Mouse (Mus musculus): ENCODE results near the gene H2afj.

Gene H2afj

DNA sequence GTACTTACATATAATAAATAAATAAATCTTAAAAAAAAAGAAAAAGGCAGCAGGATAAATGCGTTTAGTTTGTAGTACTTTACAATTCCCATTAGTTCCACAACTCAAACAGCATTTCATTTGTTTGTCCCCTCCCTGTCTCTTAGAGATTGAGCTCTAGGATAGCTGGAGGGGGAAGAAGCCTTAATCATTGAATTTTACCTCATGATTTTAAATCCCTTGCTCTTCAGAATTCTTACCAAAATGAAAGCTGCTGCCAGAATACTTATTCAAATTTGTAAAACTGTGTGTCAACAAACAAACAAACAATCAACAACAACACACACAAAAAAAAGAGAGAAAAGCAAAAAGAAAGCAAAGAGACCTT is 2.7 kb upstream of the H2afj start:
- no peak for DNase-seq (ENCODE audit: low spot score in 2 of 2)

DNA sequence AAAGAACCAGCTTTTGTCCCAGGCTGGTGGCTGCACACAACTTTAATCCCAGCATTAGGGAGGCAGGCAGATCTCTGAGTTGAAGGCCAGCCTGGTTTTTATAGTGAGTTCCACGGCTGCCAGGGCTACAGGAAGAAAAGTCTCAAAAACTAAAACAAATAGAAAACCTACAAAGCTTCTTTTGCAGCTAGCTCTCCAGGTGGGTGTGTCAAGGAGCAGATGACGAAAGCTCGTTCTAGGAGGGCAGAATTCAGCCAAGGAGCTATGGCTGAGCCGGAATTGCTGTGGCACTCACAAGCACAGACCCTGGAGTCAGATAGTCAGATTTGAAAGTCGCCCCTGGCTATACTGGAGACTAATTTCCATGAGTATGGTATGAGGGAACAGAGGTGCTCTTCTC is 1.2 kb upstream of the H2afj start:
- no peak for DNase-seq (ENCODE audit: low spot score in 2 of 2)

DNA sequence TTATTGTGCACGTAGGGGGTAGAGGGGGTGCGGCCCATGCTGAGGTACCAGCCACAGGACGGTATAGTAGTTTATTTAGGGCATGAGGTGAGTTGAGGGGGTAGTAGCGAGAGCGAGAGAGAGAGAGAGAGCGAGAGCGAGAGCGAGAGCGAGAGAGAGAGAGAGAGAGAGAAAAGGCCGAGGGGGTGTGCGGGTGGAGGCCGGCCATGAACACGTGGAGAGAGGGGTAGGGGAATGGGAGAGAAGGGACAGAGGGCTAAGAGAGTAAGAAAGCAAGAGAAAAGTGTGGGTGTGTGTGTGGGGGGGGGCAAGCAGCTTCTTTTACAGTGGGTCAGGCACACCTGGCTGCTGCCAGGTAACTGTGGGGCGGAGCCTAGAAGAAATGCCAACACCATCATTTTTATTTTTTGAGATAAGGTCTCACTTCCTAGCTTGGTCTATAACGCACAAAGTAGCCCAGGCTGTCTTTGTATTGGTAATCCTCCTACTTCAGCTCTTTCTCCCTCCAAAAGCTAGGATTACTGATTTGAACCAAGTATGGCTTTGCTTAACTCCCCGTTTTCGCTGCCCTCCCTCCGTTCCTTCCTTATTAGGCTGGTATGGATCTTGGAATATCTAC is 540 bp upstream of the H2afj start:
- DNase-seq (ENCODE audit: low spot score in 2 of 2), result no peak

DNA sequence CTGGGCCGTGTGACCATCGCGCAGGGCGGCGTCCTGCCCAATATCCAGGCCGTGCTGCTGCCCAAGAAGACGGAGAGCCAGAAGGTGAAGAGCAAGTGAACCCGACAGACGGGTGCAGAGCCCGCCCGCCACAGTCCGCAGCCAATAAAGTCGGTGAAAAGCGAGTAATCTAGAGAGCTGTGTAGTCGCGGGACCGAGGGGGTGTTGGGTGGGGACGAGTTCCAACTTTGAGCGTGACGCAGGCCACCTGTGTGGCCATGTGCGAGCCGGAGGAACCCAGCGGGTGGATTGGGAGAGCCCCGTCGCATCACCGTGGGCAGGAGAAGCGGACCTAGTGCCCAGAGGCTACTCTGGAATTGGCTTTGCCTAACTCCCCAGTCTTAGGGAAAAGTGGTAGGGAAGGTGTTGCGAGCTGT is 595 bp downstream of the H2afj start:
- DNase-seq (ENCODE audit: low spot score in 2 of 2), result peak; percentile 22 to 38

DNA sequence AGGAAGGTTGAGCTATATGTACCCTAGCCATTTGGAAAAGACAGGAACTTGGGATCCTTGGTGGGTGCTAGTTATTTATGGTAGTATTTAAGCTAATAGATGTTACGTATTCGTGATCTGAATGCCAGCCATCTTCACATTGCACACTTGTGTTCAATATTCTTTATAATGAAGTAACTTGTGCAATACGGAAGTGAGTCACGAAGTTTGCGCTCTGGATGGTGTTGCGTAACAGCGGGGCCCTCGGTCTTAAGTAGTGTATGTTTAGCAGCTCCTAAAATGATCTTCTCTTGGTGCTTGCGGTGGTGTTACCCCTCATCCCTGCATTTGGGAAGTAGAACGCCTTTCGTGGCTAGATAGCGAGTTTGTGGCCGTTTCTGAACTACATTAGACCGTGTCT is 1.0 kb downstream of the H2afj start:
- DNase-seq (ENCODE audit: low spot score in 2 of 2), result no peak

DNA sequence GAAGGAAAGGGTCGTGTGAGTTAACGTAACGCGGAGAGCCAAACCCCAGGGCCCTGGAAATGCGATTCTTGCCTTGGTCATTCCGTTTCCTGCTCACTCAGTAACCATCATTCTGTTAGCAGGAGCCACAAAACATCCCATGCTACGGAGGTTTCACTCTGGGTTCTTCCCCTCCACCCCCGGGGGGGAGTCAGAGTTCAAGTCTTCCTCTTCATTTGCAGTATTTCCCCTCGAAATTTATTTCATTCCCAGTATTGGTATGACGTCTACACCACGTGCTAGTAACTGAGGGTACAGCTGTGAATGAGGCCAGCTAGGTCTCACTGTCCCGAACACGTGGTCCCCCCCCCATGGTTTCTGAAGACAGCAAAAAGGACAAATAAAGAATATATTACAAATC is 1.6 kb downstream of the H2afj start:
- no peak for DNase-seq (ENCODE audit: low spot score in 2 of 2)

DNA sequence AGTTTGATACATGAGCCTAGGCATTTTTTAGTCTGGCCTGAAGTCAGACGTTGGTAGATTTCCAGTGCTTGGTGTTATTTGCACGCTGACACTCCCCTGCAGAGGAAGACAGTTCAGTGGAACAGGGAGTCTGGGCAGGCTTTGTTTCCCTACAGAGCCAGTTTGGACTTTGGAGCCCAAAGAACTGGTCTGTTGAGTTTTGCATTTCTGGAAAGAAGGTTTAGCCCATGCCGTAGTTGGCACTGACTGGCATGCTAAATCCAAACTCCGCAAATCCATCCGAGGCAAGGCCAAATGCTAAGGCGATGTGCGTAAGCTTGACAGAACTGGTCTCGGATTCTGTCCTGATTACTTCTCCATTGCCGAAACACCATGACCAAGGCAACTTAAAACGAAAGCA is 3.2 kb downstream of the H2afj start:
- DNase-seq (ENCODE audit: low spot score in 2 of 2), result no peak

DNA sequence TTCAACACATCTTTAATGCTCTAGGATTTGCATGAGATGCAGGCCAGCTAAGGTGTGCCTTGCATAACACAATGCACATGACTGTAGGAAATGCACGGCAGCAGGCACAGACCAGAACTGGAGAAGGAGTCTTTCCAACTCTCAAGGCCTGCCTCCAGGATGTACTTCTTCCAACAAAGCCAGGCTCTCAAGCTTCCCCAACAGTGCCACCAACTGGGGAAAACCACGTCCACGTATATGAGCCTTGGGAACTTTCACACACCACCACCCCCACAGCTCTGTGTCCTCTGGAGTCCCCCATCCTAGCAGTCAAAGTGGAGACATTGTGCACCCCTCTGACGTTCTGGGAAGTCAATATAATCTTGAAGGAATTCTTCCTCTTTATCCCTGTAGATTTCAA is 5.1 kb downstream of the H2afj start:
- no peak for DNase-seq (ENCODE audit: low spot score in 2 of 2)

DNA sequence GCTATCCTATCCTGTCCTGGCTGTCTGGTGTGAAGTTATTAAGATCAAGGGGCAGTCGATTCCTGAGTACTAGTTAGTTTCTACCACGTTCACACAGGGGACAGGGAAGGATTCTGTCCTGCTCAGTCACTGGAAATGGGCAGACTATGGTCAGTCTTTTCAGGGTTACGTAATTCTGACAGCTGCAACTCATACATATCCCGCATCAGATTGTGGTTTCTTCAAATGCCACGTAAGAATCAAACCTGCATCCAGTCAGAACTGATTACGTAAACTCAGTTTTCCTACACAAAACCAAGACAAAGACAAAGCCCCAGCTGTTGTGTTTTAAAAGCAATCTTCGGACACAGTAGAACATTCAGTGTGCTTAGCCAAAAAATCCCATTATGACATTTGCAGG is 7.3 kb downstream of the H2afj start:
- no peak for DNase-seq (ENCODE audit: low spot score in 2 of 2)

DNA sequence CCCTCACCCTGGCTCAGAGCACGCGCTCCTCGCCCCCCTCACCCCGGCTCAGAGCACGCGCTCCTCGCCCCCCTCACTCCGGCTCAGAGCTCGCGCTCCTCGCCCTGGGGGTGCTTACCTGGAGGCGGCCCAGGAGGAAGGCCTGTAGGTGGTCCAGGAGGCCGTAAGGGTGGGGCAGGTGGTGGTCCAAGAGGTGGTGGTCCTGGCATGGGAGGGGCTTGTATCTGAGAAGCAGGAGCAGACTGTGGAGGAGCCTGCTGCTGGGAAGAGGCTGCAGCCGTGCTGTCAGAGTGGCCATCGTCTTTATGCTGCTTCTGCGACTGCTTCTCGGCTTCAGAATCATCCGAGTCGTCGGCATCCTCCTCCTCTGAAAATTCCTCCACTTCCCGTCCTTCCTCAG is 8.8 kb downstream of the H2afj start:
- DNase-seq (ENCODE audit: low spot score in 2 of 2), result no peak

DNA sequence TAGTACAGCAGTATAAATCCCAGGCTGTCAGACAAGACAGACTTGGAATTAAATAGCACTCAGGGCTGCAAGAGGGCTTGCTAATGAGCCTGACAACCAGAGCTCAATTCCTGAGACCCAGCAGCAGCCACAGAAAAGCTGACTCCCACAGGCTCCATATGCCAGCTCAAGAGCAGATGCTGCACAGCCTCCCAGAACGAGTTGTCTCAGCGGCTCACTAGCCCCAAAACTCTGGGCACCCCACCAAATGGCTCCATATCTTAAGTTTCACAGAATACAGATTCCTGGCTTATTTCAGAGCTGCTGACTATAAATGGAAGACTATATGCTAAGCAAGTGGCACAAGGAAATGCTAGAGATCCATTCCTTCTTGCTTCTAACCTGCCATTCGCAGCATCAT is 9.5 kb downstream of the H2afj start:
- peak; percentile 49 to 67 for DNase-seq (ENCODE audit: low spot score in 2 of 2)

DNA sequence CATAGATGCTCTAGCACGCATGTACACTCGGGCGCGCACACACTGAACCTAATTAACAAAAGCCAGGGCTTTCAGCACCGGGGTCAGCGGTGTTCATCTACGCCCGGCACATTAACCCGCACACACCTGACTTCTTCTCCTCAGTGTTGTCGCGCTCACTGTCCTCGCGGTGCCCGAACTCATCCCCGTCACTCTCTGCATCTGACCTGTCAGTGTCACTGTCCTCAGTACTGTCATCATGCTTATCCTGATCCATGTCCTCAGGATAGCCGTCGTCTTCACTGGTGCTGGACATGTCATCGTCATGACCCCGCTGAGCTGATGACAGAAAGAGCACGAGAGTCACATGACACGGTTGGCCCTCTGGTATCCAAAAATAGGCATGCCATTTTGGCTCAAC is 12.3 kb downstream of the H2afj start:
- DNase-seq (ENCODE audit: low spot score in 2 of 2), result no peak

DNA sequence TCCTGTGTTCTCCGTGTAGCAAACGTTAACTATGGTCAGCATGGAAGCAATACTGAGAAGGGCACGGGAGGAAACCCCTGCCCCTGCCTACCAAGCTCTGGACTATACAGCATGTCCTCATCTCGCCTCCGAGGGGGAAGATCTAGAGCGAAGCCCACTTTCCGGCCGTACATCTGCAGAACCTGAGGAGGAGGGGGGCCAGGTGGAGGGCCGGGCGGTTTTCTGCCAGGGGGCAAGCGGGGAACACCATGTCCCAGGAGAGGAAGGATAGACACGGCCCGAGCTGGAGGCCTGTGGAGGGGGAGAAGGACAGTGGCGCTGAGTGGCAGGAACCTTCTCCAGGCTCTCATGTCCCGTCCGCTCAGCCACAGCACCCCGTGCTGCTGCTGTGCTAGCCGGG is 13.0 kb downstream of the H2afj start:
- no peak for DNase-seq (ENCODE audit: low spot score in 2 of 2)

DNA sequence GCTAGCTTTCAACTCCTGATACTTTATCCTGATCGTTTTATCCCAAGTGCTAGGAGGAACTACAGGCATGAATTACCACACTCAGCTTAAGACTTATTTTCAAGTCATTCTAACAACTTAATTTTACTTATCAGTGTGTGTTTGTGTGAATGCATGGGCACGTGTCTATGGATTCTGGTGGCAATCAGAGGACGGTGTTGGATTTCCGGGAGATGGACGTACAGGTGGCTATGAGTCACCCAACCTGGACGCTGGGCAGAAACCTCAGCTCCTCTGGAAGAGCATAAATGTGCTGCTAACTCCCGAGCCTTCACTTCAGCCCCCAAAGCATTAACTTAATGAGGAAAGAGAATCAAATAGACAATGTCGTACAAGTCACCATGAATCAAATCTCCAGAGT is 16.9 kb downstream of the H2afj start:
- DNase-seq (ENCODE audit: low spot score in 2 of 2), result no peak

DNA sequence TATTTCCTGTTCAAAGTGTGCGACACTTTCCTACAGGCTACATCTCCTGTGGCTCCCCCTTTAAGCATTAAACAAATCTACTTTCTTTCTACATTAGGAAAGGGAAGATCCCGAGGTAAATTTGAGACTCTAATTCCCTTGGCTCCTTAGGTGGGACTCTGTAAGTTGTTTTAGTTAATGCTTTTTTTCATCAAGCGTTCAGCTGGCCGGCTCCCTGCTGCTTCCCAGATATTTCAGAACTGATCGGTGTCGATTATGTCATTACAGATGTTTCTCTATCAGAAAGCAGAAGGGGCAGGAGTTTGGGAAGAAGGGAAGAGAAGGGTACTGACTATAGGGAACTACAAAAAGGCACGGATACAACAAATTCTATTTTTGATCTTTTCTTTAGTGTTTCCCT is 19.1 kb downstream of the H2afj start:
- no peak for DNase-seq (ENCODE audit: low spot score in 2 of 2)

DNA sequence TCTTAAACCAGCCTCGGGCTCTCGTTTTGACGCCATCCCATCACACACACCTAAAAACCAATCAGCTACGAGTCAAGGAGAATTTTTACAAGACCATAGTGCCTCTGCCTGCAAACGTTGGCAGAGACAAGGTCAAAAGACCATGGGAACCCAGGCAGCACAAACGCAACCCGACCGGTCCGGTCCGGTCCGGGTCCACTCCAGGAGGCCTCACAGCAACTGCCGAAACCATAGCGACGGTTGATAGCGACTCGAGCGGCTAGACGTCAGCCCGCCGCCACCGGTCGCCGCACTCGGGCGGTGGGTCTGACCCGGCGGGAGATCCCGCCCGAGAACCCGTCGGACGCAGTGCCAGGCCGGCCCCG is 19.5 kb downstream of the H2afj start, which contains the start of gene BC049715:
BC049715 (plus strand) TSS at position 111 of the 365 bp plus-strand sequence.
- DNase-seq (ENCODE audit: low spot score in 2 of 2), result no peak

DNA sequence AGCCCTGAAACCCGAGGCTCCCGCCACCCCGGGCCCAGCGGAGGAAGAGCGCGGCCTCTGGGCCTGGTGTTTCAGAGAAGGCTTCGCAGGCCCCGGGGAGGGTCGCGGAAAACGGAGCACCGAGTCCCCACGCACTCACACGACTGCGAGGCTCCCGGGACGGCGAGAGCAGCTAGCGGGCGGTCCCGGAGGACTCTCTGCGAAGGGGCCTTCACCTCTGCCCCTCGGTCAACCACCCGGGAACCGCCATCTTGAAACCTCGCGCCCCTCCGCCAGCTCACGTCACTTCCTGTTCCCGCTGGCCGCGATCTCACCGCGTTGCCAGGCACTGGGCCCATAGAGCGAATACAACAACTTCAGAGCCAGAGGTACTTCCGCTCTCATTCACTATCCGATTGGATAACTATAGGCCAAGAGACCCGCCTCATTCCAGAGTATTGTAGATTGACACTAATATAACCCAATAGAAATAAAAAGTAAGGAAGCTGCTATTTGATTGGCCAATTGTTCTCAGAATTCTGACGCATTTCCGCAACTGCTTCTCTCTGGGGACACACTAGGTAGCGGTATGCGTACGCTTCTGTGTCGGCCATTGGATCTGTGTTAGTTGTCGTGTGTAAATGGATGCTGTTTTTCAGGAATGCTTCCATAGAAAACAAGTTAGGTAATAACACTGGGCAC is 20.0 kb downstream of the H2afj start, which contains the start of gene Wbp11:
Wbp11 (minus strand) TSS at position 353 of the 681 bp plus-strand sequence.
- peak; percentile 88 to 92 for DNase-seq (ENCODE audit: low spot score in 2 of 2)

DNA sequence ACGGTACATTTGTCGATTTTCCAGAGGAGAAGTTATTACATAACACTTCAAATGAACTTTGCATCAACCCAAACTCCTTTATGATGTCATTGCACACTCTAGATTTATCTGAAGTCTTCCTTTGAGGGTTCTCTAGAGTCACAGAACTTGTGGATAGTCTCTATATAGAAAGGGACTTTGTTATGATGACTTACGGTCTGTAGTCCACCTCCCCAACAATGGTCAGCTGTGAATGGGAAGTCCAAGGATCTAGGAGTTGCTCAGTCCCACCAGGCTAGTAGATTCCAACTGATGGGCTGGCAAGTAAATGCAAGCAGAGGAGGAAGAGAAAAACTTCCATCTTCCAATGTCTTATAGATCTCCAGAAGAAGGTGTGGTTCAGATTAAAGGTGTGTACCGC is 20.6 kb downstream of the H2afj start:
- DNase-seq (ENCODE audit: low spot score in 2 of 2), result no peak

DNA sequence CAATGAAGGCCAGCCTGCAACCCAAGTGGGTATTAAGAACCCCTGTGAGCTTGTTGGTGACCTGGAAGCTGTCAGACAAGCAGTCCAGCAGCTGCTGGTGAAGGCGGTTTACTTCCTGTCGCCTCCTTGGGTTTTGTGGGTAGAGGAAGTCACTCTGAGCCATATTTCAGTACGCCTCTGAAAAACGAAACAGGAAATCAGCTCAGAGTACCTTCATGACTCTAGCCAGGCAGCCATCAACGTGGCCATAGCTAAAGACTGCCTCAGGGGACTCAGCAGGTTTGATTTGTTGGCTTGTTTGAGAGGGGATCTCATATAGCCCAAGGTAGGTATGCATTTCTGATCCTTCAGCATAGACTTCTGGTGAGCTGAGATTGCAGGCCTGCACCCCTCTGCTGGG is 23.7 kb downstream of the H2afj start:
- DNase-seq (ENCODE audit: low spot score in 2 of 2), result no peak

DNA sequence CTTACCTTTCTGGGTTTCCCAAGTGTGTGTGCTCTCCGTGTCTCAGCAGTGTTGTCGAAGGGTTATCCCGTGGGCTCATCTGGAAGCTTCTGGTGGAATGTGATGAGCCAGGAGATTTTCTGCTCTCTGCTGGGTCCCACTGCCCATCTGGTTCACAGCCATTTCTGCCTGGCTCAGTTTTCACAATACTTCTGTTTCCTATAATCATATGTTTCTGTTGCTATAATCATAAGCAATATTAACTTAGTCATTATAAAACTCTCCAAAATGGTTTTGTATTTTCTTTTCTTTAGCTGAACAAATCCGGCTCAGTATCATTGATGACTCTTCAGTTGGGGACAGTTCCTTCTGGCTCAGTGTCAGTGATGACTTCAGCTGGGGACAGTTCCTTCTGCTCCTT is 27.3 kb downstream of the H2afj start, which contains the start of gene Smco3:
Smco3 (minus strand) TSS at position 101 of the 400 bp plus-strand sequence.
- no peak for DNase-seq (ENCODE audit: low spot score in 2 of 2)

DNA sequence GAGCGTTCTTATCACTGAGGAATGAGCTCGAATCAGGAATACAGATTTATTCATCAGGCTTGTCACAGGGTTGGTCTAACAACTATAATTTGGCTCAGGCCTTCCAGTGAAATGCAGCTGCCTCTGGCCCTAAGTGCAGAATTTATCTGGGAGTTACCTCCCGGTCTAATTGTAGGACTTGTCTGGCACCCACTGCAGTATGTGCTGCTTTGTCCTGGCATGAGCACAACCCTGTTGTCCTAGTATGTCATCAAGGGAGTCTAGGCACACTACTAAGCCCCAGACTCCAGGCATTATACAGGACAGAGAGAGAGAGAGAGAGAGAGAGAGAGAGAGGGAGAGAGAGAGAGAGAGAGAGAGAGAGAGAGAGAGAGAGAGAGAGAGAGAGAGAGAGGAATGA is 29.3 kb downstream of the H2afj start:
- DNase-seq (ENCODE audit: low spot score in 2 of 2), result no peak

DNA sequence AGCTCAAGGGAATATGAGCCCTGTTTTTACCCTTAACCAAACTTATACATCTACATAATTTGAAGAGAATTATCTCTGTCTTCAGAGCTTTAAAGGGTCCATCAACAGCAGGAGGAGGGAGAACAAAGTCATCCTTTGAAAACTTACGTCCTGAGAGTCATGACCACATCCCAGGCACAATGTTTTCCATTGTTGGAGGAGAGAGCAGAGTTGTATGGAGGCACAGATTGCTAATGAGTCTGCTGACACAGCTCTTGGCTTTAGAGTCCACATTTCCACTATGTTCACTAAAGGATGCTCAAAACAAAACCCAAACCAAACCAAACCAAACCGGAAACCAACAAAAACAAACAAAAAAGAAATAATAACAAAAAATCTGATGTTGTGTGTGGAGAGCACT is 36.9 kb downstream of the H2afj start:
- DNase-seq (ENCODE audit: low spot score in 2 of 2), result no peak

DNA sequence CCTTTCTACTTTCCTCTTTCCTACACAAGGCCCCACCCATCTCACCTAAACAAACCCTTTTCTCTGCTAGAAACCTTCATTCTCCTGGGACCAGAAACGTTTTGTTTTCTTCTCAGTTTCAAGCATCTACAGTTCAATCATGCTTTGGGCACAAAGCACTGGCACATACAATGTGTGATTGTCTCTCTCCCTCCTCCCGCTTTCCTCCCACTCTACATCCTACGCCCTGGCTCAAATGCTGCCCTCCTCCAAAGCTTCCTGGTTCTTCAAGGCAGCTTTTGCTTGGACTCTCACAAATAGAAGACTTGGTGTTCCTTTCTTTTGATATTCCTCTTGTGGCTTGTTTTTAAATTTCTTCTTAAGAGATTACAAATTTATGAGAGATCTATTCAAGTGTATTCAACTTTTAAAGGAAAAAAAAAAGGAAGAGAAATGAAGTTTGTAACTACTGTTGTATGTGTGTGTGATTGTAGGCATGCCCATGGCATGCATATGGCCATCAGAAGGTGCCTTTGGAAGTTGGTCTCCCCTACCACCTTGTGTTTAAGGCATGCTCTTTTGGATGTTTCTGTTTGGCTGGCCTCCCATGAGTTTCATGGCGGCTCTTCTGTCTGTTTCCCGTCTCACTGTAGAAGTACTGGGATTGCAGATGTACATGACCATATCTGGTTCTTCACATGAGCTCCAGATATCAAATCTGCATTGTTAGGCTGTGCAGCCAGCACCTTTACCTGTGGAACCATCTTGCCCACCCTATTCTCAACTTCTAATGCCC is 37.8 kb downstream of the H2afj start:
- DNase-seq (ENCODE audit: low spot score in 2 of 2), result no peak
